Mouse (Mus musculus) embryonic facial prominence, embryonic 10.5 days (tissue): ENCODE measurements around the gene F11r. TPM values are rescaled to one million over a fixed set of nuclear protein-coding genes. Genes with fewer than 3 reads are reported as not detected.

Experiments
- DNase-seq: peaks from one replicate; pipeline ENCODE4 v3.0.0-alpha.2; 2017; ENCODE audit warnings: low spot score
- H3K27ac ChIP-seq: fragments of 300-500 bp; sonication (generic); replicated peaks from 2 replicates; pipeline ENCODE4 v1.5.1; 2016; ENCODE audit warnings: mild to moderate bottlenecking
- H3K27me3 ChIP-seq: fragments of 300-500 bp; sonication (generic); replicated peaks from 2 replicates; pipeline ENCODE4 v1.6.1; 2016; ENCODE audit warnings: low read depth, mild to moderate bottlenecking; ENCODE audit not compliant: poor library complexity, severe bottlenecking
- H3K36me3 ChIP-seq: fragments of 300-500 bp; sonication (generic); replicated peaks from 2 replicates; pipeline ENCODE4 v1.6.1; 2016; ENCODE audit warnings: mild to moderate bottlenecking, moderate library complexity
- H3K4me1 ChIP-seq: fragments of 300-500 bp; sonication (generic); 2 replicates; pipeline ENCODE4 v1.6.1; 2016
- H3K4me3 ChIP-seq: fragments of 300-500 bp; sonication (generic); 2 replicates; pipeline ENCODE4 v1.5.1; 2016; ENCODE audit warnings: mild to moderate bottlenecking, moderate library complexity
- H3K9me3 ChIP-seq: fragments of 300-500 bp; sonication (generic); 2 replicates; pipeline ENCODE4 v1.6.1; 2016; ENCODE audit warnings: mild to moderate bottlenecking
- WGBS: fragments of 180-500 bp; shearing (Covaris S2); methylation state at CpG from one replicate; pipeline ENCODE4 v1.1.7; 2016; 5-methylcytosine and 5-hydroxymethylcytosine counted together
- polyA plus RNA-seq: library from polyadenylated mRNA; unstranded; fragments of >200 nt; fragmentation: Nextera tagmentation; extraction: Ambion mirVana; gene quantifications from 2 replicates; pipeline ENCODE4 v1.2.1, GENCODE M21; 2016

The F11r gene
- polyA plus RNA-seq = 34.7 and 37.6 TPM in 2 replicates

- Histone ChIP-seq H3K36me3 (no peaks in the 10 kb centered on the region), H3K9me3 (no peaks in the 10 kb centered on the region), H3K4me1 (peaks cover 42% of the 10 kb centered on the region), H3K27ac (peak within 1 kb of the TSS; percentile 71), H3K27me3 (peaks cover 53% of the 10 kb centered on the region), H3K4me3 (peak within 1 kb of the TSS; percentile 61)
- WGBS = under 1% methylated on average over 46 of the region's 46 CpGs
- DNase-seq = peak; percentile 86
Measured at GRCm38 (mm10) chr1:171437264-171438013, at the start of gene F11r. Gene F11r (plus strand): TSS chr1:171437535.

DNA sequence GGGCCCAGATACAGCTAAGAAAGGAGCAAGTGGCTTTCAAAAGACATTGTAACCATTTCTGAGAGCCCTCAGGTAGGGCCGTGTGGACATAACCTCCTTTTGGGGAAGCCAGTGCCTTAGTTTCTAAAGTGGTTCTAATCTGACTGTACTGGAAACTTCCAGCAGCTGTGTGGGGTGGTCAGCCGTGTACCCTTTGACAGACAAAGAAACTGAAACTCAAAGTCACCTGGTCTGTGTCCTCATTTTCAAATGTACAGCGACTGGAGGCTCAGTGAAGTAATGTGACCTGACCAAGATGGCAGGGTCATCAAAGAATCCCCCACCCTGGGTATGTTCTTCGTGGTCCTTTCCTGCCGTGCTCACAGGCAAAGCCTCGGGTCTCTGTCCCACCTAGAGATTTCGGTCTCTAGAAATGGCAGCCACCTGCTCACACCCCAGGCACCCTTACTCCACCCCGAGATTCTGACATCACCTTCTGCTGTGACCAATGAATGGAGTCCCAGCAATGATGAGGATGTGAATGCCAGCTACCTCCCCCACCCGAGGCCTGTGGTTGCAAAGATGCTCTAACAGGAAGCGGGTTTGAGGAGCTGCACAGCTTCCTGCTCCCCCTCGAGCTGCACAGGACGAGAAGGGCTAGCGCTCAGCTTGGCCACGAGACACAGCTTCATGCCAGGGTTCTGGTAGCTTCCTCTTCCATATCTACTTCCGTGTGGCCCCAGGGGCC lies 48.8 kb upstream of the F11r start, which contains the start of gene Arhgap30:
Gene Arhgap30 (plus strand): TSS at position 579 of the 727 bp plus-strand sequence.
- H3K27me3 ChIP-seq = peaks cover 4% of the 10 kb centered on the region; the same call in 1 of the 2 replicates
- WGBS = 81% methylated on average over 15 of the region's 15 CpGs
- DNase-seq = no peak
- H3K4me3 ChIP-seq = no peak within 1 kb of the TSS
- peaks cover 30% of the 10 kb centered on the region for H3K4me1 ChIP-seq
- H3K9me3 ChIP-seq = no peaks in the 10 kb centered on the region
- no peak within 1 kb of the TSS for H3K27ac ChIP-seq
- H3K36me3 ChIP-seq = no peaks in the 10 kb centered on the region

DNA sequence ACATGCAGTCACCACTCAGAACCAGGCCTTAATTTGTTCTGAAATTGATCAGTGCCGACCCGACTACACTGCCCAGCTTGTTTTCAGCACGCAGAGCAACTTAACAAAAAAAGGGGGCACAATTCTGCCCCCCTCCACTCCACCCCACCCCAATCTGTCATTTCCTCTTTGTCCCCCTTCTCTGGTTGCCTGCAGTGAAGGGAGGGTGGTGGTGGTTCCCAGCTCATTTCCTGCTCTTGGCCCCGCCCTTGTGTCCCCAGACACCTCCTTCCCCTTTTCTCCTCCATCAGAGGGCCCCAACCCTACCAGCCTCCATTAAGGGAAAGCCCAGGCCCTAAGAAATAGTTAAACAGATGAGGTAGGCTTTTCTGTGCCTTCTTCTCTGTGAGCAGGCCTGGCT lies 47.2 kb upstream of the F11r start:
- 71% methylated on average over 4 of the region's 4 CpGs for WGBS
- Histone ChIP-seq H3K27ac (no peak overlapping the region), H3K4me3 (no peak overlapping the region), H3K4me1 (peaks cover 26% of the 10 kb centered on the region), H3K9me3 (no peaks in the 10 kb centered on the region), H3K27me3 (no peaks in the 10 kb centered on the region), H3K36me3 (no peaks in the 10 kb centered on the region)
- DNase-seq = no peak

- WGBS = 73% methylated on average over 4 of the region's 4 CpGs
- no peak for DNase-seq
- H3K9me3 ChIP-seq = no peaks in the 10 kb centered on the region
Measured at GRCm38 (mm10) chr1:171401821-171402220, 35.5 kb upstream of the F11r start.

GRCm38 (mm10) chr1:171402991-171403390 lies 34.3 kb upstream of the F11r start:
- Histone ChIP-seq H3K27ac (no peak overlapping the region), H3K27me3 (peaks cover 13% of the 10 kb centered on the region), H3K36me3 (no peaks in the 10 kb centered on the region), H3K9me3 (no peaks in the 10 kb centered on the region), H3K4me3 (no peak overlapping the region), H3K4me1 (no peaks in the 10 kb centered on the region)
- WGBS = 75% methylated on average over 9 of the region's 9 CpGs
- DNase-seq = no peak

More at GRCm38 (mm10) chr1:171401821-171402220, 35.5 kb upstream of the F11r start:
- no peak overlapping the region for H3K27ac ChIP-seq
- no peaks in the 10 kb centered on the region for H3K4me1 ChIP-seq
- no peaks in the 10 kb centered on the region for H3K36me3 ChIP-seq
- H3K27me3 ChIP-seq = 0 out of 2 replicates have a peak, but pooled peaks cover 4% of the 10 kb centered on the region
- no peak overlapping the region for H3K4me3 ChIP-seq

- no peak overlapping the region for H3K4me3 ChIP-seq
- no peak for DNase-seq
Measured at GRCm38 (mm10) chr1:171407263-171407662, 30.1 kb upstream of the F11r start.

GRCm38 (mm10) chr1:171410231-171410630 lies 27.1 kb upstream of the F11r start:
- H3K4me3 ChIP-seq = no peak overlapping the region
- peaks cover 20% of the 10 kb centered on the region for H3K27me3 ChIP-seq
- no peak overlapping the region for H3K27ac ChIP-seq
- WGBS = 81% methylated on average over 1 of the region's 1 CpGs
- DNase-seq = no peak
- H3K4me1 ChIP-seq = peaks cover 15% of the 10 kb centered on the region
- peaks cover 20% of the 10 kb centered on the region for H3K36me3 ChIP-seq
- no peaks in the 10 kb centered on the region for H3K9me3 ChIP-seq

More at GRCm38 (mm10) chr1:171407263-171407662, 30.1 kb upstream of the F11r start:
- no peaks in the 10 kb centered on the region for H3K36me3 ChIP-seq
- no peaks in the 10 kb centered on the region for H3K9me3 ChIP-seq
- no peak overlapping the region for H3K27ac ChIP-seq
- WGBS = 79% methylated on average over 5 of the region's 5 CpGs
- peaks cover under 1% of the 10 kb centered on the region for H3K4me1 ChIP-seq
- peaks cover 20% of the 10 kb centered on the region for H3K27me3 ChIP-seq

DNA sequence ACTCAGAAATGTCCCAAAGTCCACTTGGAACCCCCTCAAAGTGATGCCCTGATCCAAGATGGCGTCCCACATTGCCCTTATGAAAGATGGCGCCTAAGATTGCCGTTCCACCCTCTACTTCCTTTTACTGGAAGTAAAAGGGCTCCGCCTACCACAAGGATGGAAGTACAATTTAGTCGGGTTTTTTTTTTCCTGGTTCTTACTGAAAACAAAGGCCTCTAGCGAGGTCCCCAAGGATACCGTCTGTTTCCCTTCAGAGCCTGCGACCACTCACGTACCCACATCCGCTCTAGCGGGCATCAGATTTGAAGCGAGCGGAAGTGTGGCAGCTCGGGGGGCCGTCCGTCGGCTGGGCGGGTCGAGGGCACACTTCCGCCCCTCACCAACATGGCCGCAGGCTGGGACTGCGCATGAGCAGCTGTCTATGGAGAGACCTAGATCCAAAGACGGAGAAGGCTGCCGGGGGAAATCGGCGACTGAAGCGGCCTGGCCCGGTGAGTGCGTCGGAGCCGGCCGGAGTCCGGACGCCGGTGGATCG lies 26.3 kb upstream of the F11r start, which contains the start of gene Usf1:
Gene Usf1 (plus strand): TSS at position 367 of the 538 bp plus-strand sequence.
- Histone ChIP-seq H3K4me3 (peak within 1 kb of the TSS; percentile 97), H3K9me3 (no peaks in the 10 kb centered on the region)
- WGBS = under 1% methylated on average over 36 of the region's 36 CpGs

GRCm38 (mm10) chr1:171411492-171411941 lies 25.8 kb upstream of the F11r start:
- peaks cover 33% of the 10 kb centered on the region for H3K36me3 ChIP-seq
- peak overlapping the region; percentile 97 for H3K4me3 ChIP-seq
- no peak for DNase-seq
- peaks cover 15% of the 10 kb centered on the region for H3K4me1 ChIP-seq
- no peaks in the 10 kb centered on the region for H3K9me3 ChIP-seq
- peaks cover 20% of the 10 kb centered on the region for H3K27me3 ChIP-seq
- H3K27ac ChIP-seq = peak overlapping the region; percentile 97
- WGBS = under 1% methylated on average over 39 of the region's 39 CpGs

More for the DNA sequence above, 26.3 kb upstream of the F11r start, which contains the start of gene Usf1:
- Histone ChIP-seq H3K27ac (peak within 1 kb of the TSS; percentile 97), H3K36me3 (peaks cover 28% of the 10 kb centered on the region), H3K27me3 (peaks cover 20% of the 10 kb centered on the region), H3K4me1 (peaks cover 15% of the 10 kb centered on the region)
- peak; percentile 96 for DNase-seq

GRCm38 (mm10) chr1:171412001-171412441 lies 25.3 kb upstream of the F11r start:
- H3K4me1 ChIP-seq = peaks cover 15% of the 10 kb centered on the region
- DNase-seq = peak; percentile 69
- peaks cover 38% of the 10 kb centered on the region for H3K36me3 ChIP-seq
- no peaks in the 10 kb centered on the region for H3K9me3 ChIP-seq
- H3K27ac ChIP-seq = peak overlapping the region; percentile 97
- H3K27me3 ChIP-seq = peaks cover 20% of the 10 kb centered on the region
- 2% methylated on average over 20 of the region's 20 CpGs for WGBS
- peak overlapping the region; percentile 97 for H3K4me3 ChIP-seq

DNA sequence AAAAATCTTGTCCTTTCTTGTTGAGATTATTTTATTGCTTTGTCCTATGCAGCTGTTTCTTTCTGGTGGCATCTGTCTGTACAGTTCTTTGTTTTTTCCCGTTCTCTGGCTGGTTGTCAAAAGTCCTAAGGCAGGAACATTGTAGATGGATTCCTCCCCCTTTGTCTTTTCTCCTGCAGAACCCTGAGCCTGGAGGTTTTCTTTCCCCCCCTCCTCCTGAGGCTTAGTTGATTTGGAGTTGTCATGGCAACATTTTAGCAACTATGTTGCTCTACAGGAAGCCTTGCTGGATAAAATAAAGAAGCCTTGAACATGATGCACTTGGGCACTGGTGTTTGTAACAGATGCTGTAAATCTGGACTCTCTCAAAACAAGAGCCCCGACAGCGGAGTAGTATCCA lies 24.9 kb upstream of the F11r start:
- peak overlapping the region; percentile 97 for H3K4me3 ChIP-seq

DNA sequence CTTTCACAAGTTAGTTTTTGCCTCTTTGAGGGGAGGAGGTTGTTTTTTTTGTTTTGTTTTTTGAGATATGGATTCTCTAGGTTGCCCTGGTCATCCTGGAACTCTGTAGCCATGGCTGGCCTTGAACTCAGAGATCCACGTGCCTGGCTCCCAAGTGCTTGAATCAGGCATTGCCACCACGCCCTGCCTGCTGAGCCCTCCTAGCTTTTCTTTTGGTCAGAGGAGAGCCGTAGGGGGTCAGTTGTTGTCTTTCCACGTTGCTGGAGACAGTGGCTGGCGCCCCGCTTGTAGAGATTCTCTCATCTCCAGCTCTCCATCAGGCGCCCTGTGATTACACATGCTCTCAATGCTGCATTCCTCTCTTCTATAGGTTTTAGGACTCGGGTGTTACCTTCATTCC lies 23.7 kb upstream of the F11r start:
- peaks cover 15% of the 10 kb centered on the region for H3K4me1 ChIP-seq
- peaks cover 54% of the 10 kb centered on the region for H3K36me3 ChIP-seq
- no peak overlapping the region for H3K4me3 ChIP-seq
- H3K27ac ChIP-seq = no peak overlapping the region
- WGBS = 80% methylated on average over 8 of the region's 8 CpGs
- peaks cover 7% of the 10 kb centered on the region for H3K27me3 ChIP-seq
- no peak for DNase-seq
- H3K9me3 ChIP-seq = no peaks in the 10 kb centered on the region

More for the DNA sequence above, 24.9 kb upstream of the F11r start:
- WGBS = 60% methylated on average over 3 of the region's 3 CpGs
- DNase-seq = peak; percentile 21
- Histone ChIP-seq H3K27ac (peak overlapping the region; percentile 97), H3K9me3 (no peaks in the 10 kb centered on the region), H3K36me3 (peaks cover 42% of the 10 kb centered on the region), H3K4me1 (peaks cover 15% of the 10 kb centered on the region), H3K27me3 (peaks cover 17% of the 10 kb centered on the region)
